Mouse (Mus musculus) common myeloid progenitor, adult 5-6 weeks (primary cell): ENCODE results near the gene Tmbim1. TPM values are rescaled to one million over a fixed set of nuclear protein-coding genes. Genes with fewer than 3 reads are reported as not detected.

Experiments
- ATAC-seq: replicated peaks from 2 replicates; pipeline ENCODE4 v1.8.0; 2016; ENCODE audit warnings: low read depth, mild to moderate bottlenecking, moderate TSS enrichment, inconsistent platforms; ENCODE audit not compliant: poor library complexity, severe bottlenecking
- total RNA-seq: library from RNA; stranded (forward); fragments of 200-1000, 187-1606 nt; gene quantifications from 2 replicates; pipeline ENCODE4 v1.2.3, GENCODE M21; 2017

The Tmbim1 gene
- total RNA-seq, 1 experiment from 2014 or later = 19.7 TPM

- no peak for ATAC-seq
Measured at GRCm38 (mm10) chr1:74239618-74240017, 65.8 kb downstream of the Tmbim1 start.

GRCm38 (mm10) chr1:74239162-74239561 is 66.3 kb downstream of the Tmbim1 start:
- no peak for ATAC-seq

Other genes starting within 250 kb of the Tmbim1 start
- gene Tns1, start 181.2 kb downstream of the Tmbim1 start, total RNA-seq = 15.4 and 39.4 TPM in 2 replicates
- 3.8 and 4.0 TPM in 2 replicates for gene Rufy4, start 180.1 kb downstream of the Tmbim1 start, total RNA-seq
- gene Cxcr2, start 151.6 kb downstream of the Tmbim1 start, total RNA-seq = 9.4 and 9.6 TPM in 2 replicates
- not detected in 2 replicates for gene Cxcr1, start 111.0 kb downstream of the Tmbim1 start, total RNA-seq
- 298 and 302 TPM in 2 replicates for gene Arpc2, start 69.5 kb downstream of the Tmbim1 start, total RNA-seq
- not detected in 2 replicates for gene Gpbar1, start 27.1 kb downstream of the Tmbim1 start, total RNA-seq
- gene Aamp, start 20.9 kb downstream of the Tmbim1 start, total RNA-seq = 84.2 and 100 TPM in 2 replicates
- 11.6 and 17.2 TPM in 2 replicates for gene Pnkd, start 20.7 kb downstream of the Tmbim1 start, total RNA-seq
- not detected in 2 replicates for gene Catip, start 56.5 kb upstream of the Tmbim1 start, total RNA-seq
- 1.2 and 2.1 TPM in 2 replicates for gene Slc11a1, start 69.6 kb upstream of the Tmbim1 start, total RNA-seq
- gene Ctdsp1, start 85.9 kb upstream of the Tmbim1 start, total RNA-seq = 31.6 and 48.0 TPM in 2 replicates
- 0.05 TPM in 1 of 2 replicates, not detected in the other for gene Vil1, start 103.8 kb upstream of the Tmbim1 start, total RNA-seq
- 103 and 104 TPM in 2 replicates for gene Cnot9, start 200.4 kb upstream of the Tmbim1 start, total RNA-seq
- gene Plcd4, start 237.3 kb upstream of the Tmbim1 start, total RNA-seq = 0.09 and 0.19 TPM in 2 replicates
- gene Usp37, start 238.7 kb upstream of the Tmbim1 start, total RNA-seq = 54.4 and 58.5 TPM in 2 replicates